Mouse (Mus musculus) c-Kit-positive CD71-positive TER-119-positive erythroid progenitor cells, embryonic 14.5 days (primary cell): ENCODE data around the gene Tbc1d5.

Source experiments
- DNase-seq: peaks from one replicate; pipeline ENCODE4 v3.0.0-alpha.2; 2013; ENCODE audit warnings: low spot score

The Tbc1d5 gene

GRCm38 (mm10) chr17:51104294-51104693, 74.9 kb downstream of the Tbc1d5 start:
- no peak for DNase-seq

GRCm38 (mm10) chr17:51043869-51044268, 135.3 kb downstream of the Tbc1d5 start:
- no peak for DNase-seq

GRCm38 (mm10) chr17:51040861-51041260, 138.3 kb downstream of the Tbc1d5 start:
- DNase-seq = no peak

- DNase-seq = no peak
These were observed 155.9 kb downstream of the Tbc1d5 start for GRCm38 (mm10) chr17:51023227-51023626.

- no peak for DNase-seq
These were observed 162.8 kb downstream of the Tbc1d5 start for GRCm38 (mm10) chr17:51016384-51016783.

GRCm38 (mm10) chr17:51013908-51014307, 165.2 kb downstream of the Tbc1d5 start:
- DNase-seq = no peak

- no peak for DNase-seq
These were observed 176.0 kb downstream of the Tbc1d5 start for GRCm38 (mm10) chr17:51003179-51003578.

GRCm38 (mm10) chr17:50998216-50998615, 180.9 kb downstream of the Tbc1d5 start:
- no peak for DNase-seq

- DNase-seq = no peak
These were observed 185.7 kb downstream of the Tbc1d5 start for GRCm38 (mm10) chr17:50993294-50993993.

- peak; percentile 41 for DNase-seq
These were observed 188.3 kb downstream of the Tbc1d5 start for GRCm38 (mm10) chr17:50990770-50991405.

GRCm38 (mm10) chr17:50987935-50988334, 191.2 kb downstream of the Tbc1d5 start:
- DNase-seq = no peak

GRCm38 (mm10) chr17:50981933-50982332, 197.2 kb downstream of the Tbc1d5 start:
- DNase-seq = no peak

- no peak for DNase-seq
These were observed 207.0 kb downstream of the Tbc1d5 start for GRCm38 (mm10) chr17:50972142-50972541.

- no peak for DNase-seq
These were observed 213.0 kb downstream of the Tbc1d5 start for GRCm38 (mm10) chr17:50966147-50966546.

GRCm38 (mm10) chr17:50954313-50954712, 224.8 kb downstream of the Tbc1d5 start:
- no peak for DNase-seq

GRCm38 (mm10) chr17:50922308-50922707, 256.8 kb downstream of the Tbc1d5 start:
- DNase-seq = no peak

- no peak for DNase-seq
These were observed 263.9 kb downstream of the Tbc1d5 start for GRCm38 (mm10) chr17:50915216-50915615.

- DNase-seq = no peak
These were observed 270.4 kb downstream of the Tbc1d5 start for GRCm38 (mm10) chr17:50908568-50909335.

GRCm38 (mm10) chr17:50908160-50908559, 271.0 kb downstream of the Tbc1d5 start:
- DNase-seq = no peak

GRCm38 (mm10) chr17:50906630-50907029, 272.5 kb downstream of the Tbc1d5 start:
- no peak for DNase-seq

- peak; percentile 24 for DNase-seq
These were observed 274.7 kb downstream of the Tbc1d5 start for GRCm38 (mm10) chr17:50904463-50904862.

- DNase-seq = no peak
These were observed 281.3 kb downstream of the Tbc1d5 start for GRCm38 (mm10) chr17:50897867-50898266.

- no peak for DNase-seq
These were observed 289.7 kb downstream of the Tbc1d5 start for GRCm38 (mm10) chr17:50889475-50889874.
